Mouse (Mus musculus) left cerebral cortex, adult 18-20 months (tissue): Measurements from ENCODE around the gene Larp4. TPM values are rescaled to one million over a fixed set of nuclear protein-coding genes. Genes with fewer than 3 reads are reported as not detected.

Experiments used
- DNase-seq, 2 experiments: peaks; one replicate each; pipeline ENCODE4 v3.0.0; 2021 to 2022; ENCODE audit warnings: low spot score in 2 of 2, mixed read lengths in 1 of 2
- total RNA-seq, 2 experiments: library from RNA; stranded (reverse); gene quantifications; 2 replicates each; pipeline ENCODE4 v1.2.3; 2021

Gene Larp4
- total RNA-seq, 2 experiments from 2014 or later = 46.5 to 50.4 TPM

DNA sequence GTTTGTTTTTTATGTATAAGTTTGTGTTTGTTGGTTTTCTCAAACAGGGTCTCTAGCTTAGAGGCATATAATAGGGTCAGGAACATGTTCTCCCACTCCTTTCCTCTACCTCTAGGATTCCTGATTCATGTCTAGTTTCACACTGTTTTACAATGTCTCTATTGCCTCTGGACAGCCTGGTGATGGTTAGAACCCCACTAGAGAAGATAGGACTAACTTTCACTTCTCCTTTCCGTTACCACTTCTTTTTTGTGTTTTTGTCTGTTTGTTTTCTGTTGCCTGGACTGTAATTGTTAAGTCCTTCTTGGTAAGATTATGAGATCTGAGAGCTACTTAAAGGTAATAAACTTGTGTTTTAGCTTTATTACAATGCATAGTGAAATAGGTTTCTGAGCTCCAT, 29.5 kb downstream of the Larp4 start:
- DNase-seq = no peak

DNA sequence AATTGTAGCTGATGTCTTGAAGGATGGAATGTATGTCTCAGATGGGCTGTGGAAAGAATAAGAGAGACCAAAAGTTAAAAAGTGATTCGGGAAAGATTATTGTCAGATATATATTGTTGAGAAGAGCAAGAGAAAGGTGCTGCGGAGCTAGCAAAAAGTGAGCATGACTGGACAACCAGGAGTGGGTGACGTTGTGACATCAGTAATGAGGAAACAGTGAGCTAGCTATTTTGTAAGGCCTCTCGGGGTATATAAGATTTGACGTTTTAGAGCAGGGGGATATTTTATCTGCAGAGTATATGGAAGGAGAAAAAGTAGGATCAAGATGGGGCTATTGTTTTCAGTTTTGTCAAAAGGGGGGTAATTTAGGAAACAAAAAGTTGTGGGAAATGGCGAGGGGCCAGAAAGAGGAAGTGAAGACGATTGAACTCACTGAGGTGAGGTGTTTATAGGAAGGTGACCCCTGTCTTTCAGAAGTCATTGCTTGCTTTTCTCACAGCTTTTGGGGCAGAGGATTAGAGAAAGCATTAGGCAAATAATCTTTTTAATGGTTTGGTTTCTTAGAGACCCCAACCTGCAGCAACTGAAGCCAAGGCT, 34.9 kb downstream of the Larp4 start:
- no peak for DNase-seq

DNA sequence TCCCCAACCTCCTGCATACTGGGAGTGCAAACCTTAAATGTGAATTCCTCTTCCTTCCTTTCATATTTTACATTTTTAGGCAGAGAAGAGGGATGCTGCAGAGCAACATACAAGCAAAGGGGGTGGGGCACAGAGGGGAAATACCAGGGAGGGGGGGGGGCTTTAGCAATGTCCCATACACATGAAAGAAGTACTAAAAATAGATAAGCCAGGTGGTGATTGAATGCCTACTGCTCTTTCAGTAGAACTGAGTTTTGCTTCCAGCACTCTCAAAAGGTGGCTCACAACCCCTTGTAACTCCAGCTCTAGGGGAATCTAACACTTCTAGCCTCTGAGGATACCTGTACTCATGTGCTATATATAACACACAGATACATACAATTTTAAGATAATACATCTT, 36.3 kb downstream of the Larp4 start:
- DNase-seq = no peak

DNA sequence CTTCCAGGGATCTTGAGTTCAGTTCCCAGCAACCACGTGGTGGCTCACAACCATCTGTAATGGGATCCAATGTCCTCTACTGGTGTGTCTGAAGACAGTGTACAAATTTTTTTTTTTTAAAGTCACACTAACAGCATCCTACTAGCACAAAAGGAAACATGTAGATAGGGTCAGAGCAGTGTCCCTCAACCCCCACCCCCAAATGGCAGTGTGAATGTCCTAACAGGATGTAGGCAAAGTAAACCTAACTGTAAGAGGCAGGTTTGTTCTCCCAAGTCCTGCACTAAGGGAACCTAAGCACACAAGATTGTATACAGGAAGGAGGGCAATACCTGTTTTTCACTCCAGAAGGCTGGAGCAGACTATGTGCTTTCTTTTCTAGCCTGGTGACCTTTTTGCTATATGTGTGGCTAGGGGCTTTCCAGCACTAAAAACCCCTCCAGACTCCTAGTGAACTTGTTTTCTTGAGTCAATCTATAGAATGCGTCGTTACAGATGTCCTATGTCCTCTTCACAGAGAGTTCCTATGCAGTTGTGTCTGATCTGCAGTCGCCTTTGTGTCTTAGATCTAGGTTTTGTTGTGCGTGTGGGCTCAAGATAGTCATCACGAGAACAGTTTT, 48.5 kb downstream of the Larp4 start:
- no peak for DNase-seq

DNA sequence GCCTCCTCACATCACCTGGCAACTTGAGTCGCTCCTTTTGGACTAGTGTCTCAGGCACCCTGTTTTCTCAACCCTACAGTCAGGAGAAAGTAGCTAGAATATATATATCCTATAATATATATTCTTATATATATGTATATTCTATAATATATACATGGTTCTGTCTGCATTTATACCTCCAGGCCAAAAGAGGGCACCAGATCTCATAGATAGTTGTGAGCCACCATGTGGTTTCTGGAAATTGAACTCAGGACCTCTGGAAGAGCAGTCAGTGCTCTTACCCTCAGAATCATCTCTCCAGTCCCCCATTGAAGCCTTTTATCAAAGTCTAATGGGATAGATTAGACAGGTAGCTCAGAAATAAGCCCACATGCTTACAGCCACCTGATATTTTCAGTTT, 51.3 kb downstream of the Larp4 start:
- no peak for DNase-seq

DNA sequence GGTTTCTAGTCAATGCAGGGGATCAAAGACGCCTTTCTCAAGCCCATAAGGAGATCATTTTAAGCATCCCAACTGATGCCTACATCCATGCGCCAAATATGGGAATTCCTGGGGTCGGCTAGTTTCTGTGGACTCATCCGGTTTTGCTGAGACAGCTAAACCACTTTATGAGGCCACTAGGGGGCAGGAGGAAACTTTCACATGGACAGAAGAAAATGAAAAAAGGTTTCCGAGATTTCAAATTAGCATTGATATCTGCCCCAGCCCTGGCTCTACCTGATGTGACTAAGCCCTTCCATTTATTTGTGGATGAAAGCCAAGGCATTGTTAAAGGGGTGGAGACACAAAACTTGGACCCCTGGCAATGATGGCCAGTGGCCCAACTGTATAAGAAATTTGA, 53.1 kb downstream of the Larp4 start:
- DNase-seq = peak; percentile 55

DNA sequence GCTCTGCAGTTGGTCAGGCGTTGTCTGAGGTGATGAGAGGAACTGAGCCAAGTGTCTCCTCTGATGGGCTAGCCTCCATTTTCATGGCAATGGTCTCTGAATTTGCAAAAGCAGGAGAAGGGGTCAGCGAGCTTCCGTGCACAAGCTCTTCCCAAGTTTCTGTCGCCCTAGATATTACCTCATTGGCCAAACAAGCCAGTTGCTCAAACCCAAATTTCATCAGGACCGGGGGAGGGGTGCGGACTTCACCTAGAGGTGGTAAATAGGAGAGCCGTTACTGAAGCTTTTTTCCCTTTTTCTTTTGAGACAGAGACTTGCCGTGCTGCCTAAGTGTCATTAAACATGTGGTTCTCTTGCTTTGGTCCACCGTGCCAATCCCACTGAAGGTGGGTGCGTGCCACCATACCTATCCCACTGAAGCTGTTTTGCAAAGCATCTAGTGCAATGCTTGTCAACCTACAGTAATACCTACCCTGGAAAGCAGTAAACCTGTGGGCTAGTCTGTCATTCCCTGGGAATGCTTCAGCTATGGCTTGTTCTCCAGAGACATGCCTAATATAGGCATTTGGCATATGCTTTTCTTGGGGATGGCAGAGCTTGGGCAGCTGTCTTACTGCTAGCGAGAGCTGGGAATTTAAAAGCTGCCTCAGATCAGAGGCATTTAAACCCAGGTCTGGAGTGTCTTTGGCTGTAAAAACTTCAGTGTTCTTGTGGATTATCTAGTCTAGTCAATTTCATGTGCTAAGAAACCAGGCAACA, 55.4 kb downstream of the Larp4 start:
- no peak for DNase-seq

DNA sequence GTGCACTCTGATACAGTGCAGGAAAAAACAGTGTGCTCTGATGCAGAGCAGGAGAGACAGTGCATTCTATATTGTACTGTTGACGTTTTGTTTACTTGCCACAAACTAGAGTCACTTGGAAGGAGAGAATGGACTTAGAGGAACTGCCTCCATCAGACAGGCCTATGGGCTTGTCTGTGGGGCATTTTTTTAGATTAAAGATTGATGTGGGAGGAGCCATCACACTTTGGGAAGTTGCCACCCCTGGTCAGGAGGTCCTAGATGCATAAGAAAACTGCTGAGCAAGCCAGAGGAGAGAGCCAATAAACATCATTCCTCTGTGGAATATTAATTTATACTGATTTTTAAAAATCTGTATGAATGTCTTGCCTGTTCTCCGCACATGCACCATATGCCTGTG, 58.3 kb downstream of the Larp4 start:
- DNase-seq = no peak

DNA sequence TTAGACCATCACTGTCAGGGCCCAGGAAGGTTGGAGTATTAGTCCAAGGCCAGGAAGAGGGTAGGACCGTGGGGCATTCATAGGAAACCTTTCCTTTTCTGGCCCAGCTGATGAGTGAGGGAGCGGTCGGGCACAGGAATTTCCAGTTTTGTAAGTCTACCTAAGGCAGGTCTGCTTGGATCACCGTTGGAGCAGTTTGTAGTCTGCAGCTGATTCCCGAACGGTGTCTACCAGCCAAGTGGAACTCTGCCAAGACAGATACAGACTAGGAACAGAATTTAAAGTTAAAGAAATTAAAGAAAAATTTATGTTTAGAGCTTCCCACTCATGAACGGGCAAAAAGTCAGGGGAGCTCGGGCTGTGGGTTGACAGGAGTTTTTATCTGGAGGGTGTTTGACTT, 59.6 kb downstream of the Larp4 start:
- DNase-seq = peak; percentile 12 to 32

DNA sequence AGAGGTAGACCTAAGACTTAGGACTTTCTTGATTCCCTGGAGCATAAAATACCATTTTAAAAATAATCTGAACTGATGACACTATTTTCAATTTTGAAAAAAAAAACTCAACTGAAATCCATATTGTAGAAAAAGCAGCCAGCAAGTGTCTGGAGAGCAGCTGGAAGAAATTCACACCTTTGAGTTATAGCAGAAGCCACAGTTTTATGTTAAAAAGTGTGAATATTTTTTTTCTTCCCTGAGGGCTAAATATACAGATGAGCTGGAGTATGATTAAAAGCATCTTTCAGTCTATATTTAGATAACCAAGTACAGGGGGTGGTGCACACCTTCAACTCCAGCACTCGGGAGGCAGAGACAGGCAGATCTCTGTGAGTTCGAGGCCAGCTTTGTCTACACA, 60.0 kb downstream of the Larp4 start:
- DNase-seq = peak in 1 of 2 experiments; percentile 18

DNA sequence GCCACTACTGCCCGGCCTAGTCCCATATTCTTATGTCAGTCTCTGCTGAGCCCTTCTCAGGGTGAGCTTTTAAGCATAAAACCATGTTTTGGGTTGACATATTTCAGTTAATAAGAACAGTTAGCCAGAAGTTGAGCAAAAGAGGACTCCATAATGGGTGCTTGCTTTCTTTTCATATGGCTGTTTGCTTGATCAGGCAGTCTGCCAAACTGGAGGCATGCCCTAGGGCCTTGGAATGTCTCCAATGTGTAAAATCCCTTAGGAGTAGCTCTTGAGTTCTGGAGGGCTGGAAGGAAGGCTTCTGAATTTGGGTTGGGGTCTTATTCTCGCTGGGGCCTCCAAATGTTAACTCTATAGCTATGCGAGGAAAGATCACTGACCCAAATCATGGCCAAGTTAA, 62.7 kb downstream of the Larp4 start:
- DNase-seq = no peak

DNA sequence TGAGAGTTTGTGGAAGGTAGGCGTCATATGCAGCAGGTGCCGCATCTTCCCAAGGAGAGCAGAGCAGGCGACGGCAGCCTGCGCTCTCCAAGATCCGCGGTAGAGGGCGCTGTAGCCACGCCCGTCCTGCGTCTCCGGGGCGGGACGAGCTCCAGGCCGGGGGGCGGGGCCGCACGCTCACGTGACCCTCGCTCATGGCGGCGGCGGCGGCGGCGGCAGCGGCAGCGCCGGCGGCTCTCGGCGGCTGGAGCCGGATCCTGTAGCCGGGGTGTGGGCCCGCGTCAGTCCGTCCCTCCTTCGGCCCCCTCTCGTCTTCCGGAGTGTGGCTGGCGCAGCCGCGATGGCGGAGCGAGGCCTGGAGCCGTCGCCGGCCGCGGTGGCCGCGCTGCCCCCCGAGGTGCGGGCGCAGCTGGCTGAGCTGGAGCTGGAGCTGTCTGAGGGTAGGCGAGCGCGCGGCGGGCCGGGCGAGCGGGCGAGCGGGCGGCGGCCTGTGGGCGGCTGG, 68.7 kb downstream of the Larp4 start, which contains the start of gene Dip2b:
Gene Dip2b (plus strand): TSS at position 195 of the 502 bp plus-strand sequence.
- peak; percentile 97 to 99 for DNase-seq

DNA sequence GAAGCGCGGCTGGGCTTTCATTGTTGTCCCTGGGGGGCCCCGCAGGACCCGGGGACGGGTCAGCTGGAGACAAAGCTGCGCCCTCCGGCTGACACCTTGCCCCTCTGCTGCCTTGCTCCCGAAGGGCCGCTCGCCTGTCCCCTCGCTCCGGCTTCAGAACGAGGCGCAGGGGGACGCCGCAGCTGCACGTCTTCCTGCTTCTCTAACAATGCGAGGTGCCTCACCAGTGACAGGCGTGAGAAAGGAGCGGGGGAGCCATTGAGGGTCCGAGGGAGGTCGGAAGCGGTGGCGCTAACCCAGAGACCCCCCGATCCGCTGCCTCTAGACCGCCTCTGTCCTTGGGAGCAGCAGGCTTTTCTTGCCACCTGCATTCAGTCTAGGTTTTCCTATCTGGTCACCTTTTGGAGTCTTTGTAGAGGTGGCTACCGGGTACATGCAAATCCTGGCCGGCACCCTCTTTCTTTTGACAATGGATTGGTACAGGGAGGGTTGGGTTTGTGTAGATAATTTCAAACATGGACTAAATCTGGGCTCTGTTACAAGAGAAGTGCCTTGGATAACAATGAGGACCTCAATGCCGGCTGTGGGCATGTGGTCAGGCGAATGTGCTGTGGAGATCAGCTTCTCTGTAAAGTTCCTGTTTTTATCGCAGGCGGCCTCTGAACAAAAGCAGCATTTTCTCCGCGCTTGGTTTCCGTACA, 69.3 kb downstream of the Larp4 start:
- peak; percentile 39 to 56 for DNase-seq

DNA sequence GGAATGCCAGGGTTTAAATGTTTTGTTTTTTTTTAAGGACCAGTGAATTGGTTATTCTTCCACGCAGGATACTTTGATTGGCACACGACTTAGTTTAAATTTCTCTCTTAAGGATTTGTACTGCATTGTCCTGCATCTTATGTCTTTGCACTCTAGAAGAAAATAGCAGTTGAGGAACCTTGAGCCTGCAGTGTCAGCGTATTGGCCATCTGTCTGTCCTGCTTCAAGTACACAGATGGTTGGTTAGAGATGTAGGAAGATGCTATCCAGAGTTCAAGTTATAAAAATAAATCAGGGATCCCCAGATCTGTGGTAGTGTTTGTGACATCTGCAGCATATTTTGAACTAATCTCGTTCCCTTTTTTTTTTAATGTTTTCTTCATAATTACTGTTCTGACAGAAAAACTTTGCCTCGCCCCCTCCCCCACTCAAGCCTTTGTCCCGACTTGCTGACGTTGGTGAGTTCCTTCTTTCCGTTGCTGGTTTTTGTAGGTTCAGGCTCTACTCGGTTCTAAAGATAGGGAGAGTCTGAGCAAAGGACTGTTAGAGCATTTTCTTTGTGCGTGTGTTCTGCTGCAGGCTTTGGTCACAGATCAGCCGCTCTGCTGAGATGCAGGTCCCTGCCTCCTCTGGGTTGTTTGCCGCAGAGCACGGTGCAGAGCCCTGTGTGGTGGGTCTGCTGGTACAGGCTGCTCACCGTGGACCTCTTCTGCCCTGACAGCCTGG, 70.8 kb downstream of the Larp4 start:
- peak in 1 of 2 experiments; percentile 22 for DNase-seq

DNA sequence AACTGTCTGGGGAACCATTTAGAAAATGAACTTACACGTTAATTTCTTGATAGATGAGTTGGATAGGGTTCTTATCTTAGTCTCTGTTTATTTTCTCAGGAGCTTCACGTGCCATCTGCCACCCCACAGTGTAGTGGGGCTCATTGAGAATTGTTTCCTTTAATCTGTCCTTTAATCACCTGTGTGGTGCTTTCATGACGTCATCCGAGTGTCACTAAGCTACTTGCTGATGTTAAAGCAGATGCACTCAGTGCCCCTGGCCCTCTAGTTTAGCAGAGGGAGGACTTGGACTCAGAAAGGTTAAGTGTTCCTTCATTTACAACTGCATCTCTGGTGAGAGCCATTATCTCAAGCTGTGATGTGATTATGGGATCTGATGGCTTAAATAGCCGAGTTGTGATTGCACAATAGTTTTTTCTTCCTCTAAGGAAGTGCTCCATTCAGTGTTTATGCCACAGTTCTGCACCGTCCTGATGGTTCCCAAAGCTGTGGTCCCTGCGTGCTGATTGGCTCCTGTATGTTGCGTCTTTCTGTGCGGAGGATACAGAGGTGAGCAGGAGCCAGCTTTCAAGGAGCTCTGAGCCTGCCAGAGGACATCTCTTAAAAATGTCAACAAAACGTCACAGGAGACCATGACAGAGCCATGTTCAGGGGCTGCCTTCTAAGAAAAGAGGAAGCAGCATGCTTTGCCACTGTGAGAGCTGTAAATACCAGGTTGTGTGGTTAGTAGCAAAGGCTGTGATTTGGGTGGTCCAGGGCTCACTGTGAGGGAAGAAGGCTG, 71.6 kb downstream of the Larp4 start:
- DNase-seq = peak in 1 of 2 experiments; percentile 14

DNA sequence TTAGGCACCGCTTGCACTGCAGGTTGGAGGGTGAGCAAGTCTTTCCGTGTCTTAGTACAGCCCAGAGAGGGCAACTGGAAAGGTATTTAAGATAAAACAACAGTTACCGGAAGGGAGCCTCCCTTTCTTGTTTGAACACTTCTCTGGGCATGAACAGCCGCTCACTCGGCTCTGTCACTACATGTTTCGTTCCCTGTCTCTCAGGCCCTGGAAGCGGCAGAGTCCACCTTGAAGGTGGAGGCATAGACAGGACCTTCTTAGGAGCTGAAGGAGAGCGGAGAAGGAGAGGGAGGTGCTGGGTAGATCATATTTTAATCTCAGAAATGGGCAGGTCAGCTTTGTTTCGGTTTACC, 72.2 kb downstream of the Larp4 start:
- DNase-seq = no peak

DNA sequence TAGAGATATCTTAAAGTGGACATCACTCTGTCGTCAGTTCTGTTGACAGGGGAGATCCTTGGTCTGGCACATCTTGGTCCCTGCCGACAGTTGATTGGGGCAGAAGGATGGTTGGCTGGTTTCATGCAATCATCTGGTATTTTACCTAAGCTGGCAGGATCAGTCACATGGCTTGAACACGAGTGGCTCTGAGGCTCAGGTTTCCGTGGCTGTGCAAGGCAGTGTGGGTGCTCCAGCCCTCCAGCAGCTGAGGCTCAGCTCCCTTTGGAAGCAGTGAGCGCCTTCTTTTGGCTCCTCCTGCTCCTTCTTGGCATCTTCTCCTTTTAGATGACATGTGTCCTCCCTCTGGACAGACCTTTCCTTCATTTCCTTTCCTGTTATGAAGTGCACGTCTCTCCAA, 75.7 kb downstream of the Larp4 start:
- DNase-seq = peak in 1 of 2 experiments; percentile 24

DNA sequence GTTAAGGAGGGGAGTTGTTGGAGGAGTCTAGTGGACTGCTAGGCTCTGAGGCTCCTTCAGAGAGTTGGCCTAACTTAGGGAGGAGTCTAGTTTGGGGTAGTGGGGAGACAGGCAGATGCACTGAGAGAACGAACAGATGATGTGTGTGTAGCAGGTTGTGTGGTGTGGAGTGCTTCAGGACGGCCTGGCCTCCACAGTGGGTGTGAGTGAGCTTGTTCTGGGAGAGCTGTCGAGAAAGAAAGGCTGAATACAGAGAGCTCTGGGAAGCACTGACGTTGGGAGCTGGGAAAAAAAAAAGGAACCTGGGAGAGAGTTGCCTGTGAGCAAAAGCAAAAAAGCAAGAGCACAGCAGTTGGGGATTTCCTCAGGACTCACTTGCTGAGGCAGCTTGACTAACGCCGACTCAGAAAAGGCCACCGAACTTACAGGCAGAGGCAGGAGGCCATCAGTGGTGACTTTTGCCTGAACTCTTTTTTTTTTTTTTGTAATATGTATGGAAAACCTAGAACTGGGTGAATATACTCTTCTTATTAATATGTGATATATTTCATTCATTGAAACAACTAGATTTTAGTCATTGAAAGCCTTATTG, 79.7 kb downstream of the Larp4 start:
- peak in 1 of 2 experiments; percentile 50 for DNase-seq

DNA sequence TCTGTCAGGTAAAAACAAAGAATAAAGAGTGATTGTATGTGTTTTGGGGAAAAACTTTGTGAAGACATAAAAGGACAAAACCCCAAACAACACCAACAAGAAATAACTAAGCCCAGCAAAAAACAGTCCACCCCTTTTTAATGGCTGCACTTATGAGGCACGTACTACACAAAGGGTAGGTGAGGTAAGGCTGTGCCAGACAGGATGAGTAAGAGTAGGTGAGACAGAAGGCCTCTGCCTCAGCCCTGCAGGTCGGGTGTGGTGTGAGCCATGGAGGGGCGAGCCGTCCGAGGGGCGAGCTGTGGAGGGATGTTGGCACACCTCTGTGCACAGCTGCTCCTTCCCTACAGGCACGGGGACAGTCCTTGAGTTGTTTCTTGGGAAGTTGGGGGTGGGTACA, 81.1 kb downstream of the Larp4 start:
- no peak for DNase-seq

DNA sequence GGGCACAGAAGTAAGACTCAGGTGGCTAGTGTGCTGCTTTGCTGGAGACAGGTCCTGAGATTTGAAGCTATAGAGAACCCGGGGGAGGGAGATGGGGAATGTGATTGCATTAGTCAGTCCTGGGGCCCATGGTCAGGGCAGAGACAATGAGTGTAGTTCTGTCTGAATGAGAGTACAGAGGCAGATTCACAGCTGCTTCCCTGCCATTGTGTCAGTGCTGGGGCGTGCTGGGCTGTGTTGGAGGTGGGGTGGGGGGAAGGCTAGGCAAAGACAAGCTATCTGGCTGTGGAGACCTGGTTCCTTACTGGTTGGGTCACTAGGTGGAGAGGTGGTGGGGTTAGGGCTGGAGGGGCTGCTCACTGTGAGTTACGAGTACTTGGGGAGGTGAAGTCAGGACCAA, 82.9 kb downstream of the Larp4 start:
- DNase-seq = no peak
